Mouse (Mus musculus) olfactory bulb, adult 2 months (tissue): ENCODE data around the gene Nexn. TPM values are rescaled to one million over a fixed set of nuclear protein-coding genes. Genes with fewer than 3 reads are reported as not detected.

Source experiments
- H3K27ac ChIP-seq: fragments of 200-500 bp; 2 replicates; pipeline ENCODE4 v1.5.1; 2012; ENCODE audit warnings: low read depth, low read length; ENCODE audit not compliant: insufficient read depth
- H3K4me1 ChIP-seq: fragments of 200-500 bp; 2 replicates; pipeline ENCODE4 v1.6.1; 2012; ENCODE audit warnings: low read length; ENCODE audit not compliant: control insufficient read depth, insufficient read depth
- H3K4me3 ChIP-seq: fragments of 200-500 bp; 2 replicates; pipeline ENCODE4 v1.5.1; 2012; ENCODE audit warnings: mild to moderate bottlenecking, low read depth, low read length, moderate library complexity; ENCODE audit not compliant: insufficient read depth
- CTCF ChIP-seq: fragments of 200-500 bp; IDR thresholded peaks from 2 replicates; pipeline ENCODE4 v1.5.1; 2012; ENCODE audit warnings: low read depth, mild to moderate bottlenecking, low read length, moderate library complexity; ENCODE audit not compliant: insufficient read depth
- POLR2A ChIP-seq: fragments of 200-500 bp; IDR thresholded peaks from 2 replicates; pipeline ENCODE4 v1.6.1; 2012; ENCODE audit warnings: mild to moderate bottlenecking, low read depth, low read length, moderate library complexity; ENCODE audit not compliant: insufficient read depth
- WGBS: fragments of 180-500 bp; shearing (Covaris S2); methylation state at CpG from one replicate; pipeline ENCODE4 v1.1.7; 2018; 5-methylcytosine and 5-hydroxymethylcytosine counted together
- polyA plus RNA-seq: library from polyadenylated mRNA; stranded (reverse); fragments of >200 nt; gene quantifications from 2 replicates; pipeline ENCODE4 v1.2.4, GENCODE M21; 2012; ENCODE audit warnings: low replicate concordance; ENCODE audit not compliant: missing spikeins, insufficient read depth, insufficient read length

Gene Nexn
- polyA plus RNA-seq, 1 experiment = not detected

GRCm38 (mm10) chr3:152209177-152209966, 56.8 kb downstream of the Nexn start:
- TF ChIP-seq CTCF = no peak
- no peak for TF ChIP-seq POLR2A
- 3% methylated on average over 25 of the region's 25 CpGs for WGBS

GRCm38 (mm10) chr3:152208096-152208885, 57.9 kb downstream of the Nexn start:
- TF ChIP-seq POLR2A (no peak), CTCF (no peak)
- H3K4me3 ChIP-seq = no peak overlapping the region
- 92% methylated on average over 7 of the region's 7 CpGs for WGBS
- no peak overlapping the region for H3K27ac ChIP-seq
- H3K4me1 ChIP-seq = peaks cover 7% of the 10 kb centered on the region

More at GRCm38 (mm10) chr3:152209177-152209966, 56.8 kb downstream of the Nexn start:
- H3K27ac ChIP-seq = peak overlapping the region; percentile 98
- H3K4me3 ChIP-seq = peak overlapping the region; percentile 93
- peaks cover 7% of the 10 kb centered on the region for H3K4me1 ChIP-seq

DNA sequence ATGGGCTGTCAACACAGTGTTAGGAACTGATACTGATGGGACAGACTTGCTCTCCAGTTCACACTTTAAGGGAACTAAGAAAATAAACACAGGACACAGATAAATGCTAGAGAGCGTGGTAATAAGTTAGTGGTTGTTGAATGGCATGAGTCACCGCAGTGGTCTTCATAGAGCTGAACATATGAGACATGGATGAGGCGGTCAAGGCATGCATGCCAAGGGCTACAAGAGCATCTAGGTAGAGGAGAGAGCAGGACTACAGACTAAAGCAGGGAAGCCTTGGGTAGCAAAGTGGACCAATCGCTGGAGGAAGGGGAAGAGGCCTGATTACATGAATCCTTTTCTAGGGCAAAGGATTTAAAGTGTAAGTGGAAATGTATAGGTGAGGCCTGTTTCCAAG, 59.0 kb downstream of the Nexn start:
- TF ChIP-seq CTCF = no peak
- TF ChIP-seq POLR2A = no peak
- WGBS = 97% methylated on average over 4 of the region's 4 CpGs
- Histone ChIP-seq H3K4me1 (peaks cover 4% of the 10 kb centered on the region), H3K4me3 (no peak overlapping the region), H3K27ac (no peak overlapping the region)

- no peaks in the 10 kb centered on the region; the same call in 1 of the 2 replicates for H3K4me1 ChIP-seq
- no peak for TF ChIP-seq POLR2A
- TF ChIP-seq CTCF = no peak
- no peak overlapping the region for H3K4me3 ChIP-seq
- 96% methylated on average over 3 of the region's 3 CpGs for whole genome bisulfite sequencing
- H3K27ac ChIP-seq = no peak overlapping the region
Measured at GRCm38 (mm10) chr3:152204577-152204976, 61.6 kb downstream of the Nexn start.

DNA sequence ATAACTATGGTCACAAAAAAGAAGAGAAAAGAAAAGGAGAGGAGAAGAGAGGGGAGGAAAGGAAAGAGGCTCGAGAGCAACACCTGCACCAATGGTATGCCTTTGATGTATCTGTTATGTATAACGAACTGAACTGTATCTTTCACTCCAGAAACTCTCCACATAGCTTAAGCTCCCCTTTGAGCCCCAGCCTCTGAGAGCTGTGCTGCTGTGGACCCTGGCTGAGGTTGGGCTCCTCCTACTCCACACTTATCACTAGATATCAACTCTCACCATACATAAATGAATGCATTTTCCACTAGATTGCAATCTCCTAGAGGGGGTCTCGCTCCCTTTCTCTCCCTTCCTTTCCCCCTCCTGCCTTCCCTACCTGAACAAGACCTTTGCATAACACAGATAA, 62.2 kb downstream of the Nexn start:
- WGBS = 78% methylated on average over 3 of the region's 3 CpGs
- no peak overlapping the region for H3K27ac ChIP-seq
- H3K4me3 ChIP-seq = no peak overlapping the region
- no peaks in the 10 kb centered on the region; the same call in 1 of the 2 replicates for H3K4me1 ChIP-seq
- TF ChIP-seq CTCF = no peak
- no peak for TF ChIP-seq POLR2A

GRCm38 (mm10) chr3:152203411-152203810, 62.7 kb downstream of the Nexn start:
- WGBS = 92% methylated on average over 6 of the region's 6 CpGs
- H3K4me3 ChIP-seq = no peak overlapping the region
- TF ChIP-seq POLR2A (no peak), CTCF (no peak)
- no peak overlapping the region for H3K27ac ChIP-seq
- H3K4me1 ChIP-seq = no peaks in the 10 kb centered on the region; the same call in 1 of the 2 replicates

- TF ChIP-seq CTCF = no peak
- TF ChIP-seq POLR2A = no peak
- no peaks in the 10 kb centered on the region; the same call in 1 of the 2 replicates for H3K4me1 ChIP-seq
- H3K27ac ChIP-seq = no peak overlapping the region
- H3K4me3 ChIP-seq = no peak overlapping the region
Measured at GRCm38 (mm10) chr3:152202942-152203341, 63.2 kb downstream of the Nexn start.

- no peaks in the 10 kb centered on the region; the same call in 1 of the 2 replicates for H3K4me1 ChIP-seq
- no peak for TF ChIP-seq CTCF
- TF ChIP-seq POLR2A = no peak
- H3K4me3 ChIP-seq = no peak overlapping the region
- WGBS = 82% methylated on average over 2 of the region's 2 CpGs
- no peak overlapping the region for H3K27ac ChIP-seq
Measured at GRCm38 (mm10) chr3:152201651-152202050, 64.5 kb downstream of the Nexn start.

GRCm38 (mm10) chr3:152201181-152201580, 65.0 kb downstream of the Nexn start:
- 95% methylated on average over 3 of the region's 3 CpGs for WGBS
- Histone ChIP-seq H3K4me3 (no peak overlapping the region), H3K27ac (no peak overlapping the region), H3K4me1 (no peaks in the 10 kb centered on the region; the same call in 1 of the 2 replicates)
- no peak for TF ChIP-seq CTCF
- no peak for TF ChIP-seq POLR2A
